Mouse (Mus musculus): ENCODE results near the gene Bphl.

DNA sequence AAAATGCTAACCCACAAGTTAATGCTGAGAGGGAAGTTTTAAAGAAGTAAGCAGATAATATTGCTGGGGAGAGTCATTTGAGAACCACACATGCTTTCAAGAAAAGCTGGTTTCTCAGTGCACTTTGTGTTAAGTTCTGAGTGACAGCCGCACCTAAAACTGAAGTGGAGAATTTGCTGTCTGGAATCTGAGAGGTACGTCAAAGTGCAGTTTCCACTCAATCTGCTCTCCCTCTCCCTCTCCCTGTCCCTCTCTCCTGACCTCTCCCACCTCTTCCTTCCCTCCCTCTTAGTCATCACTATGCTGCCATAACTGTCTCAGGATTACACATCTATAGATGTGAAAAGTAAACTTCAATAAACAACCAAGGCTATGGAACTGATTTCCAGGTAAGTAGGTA is 15.4 kb upstream of the Bphl start:
- no peak for TF ChIP-seq POLR2A (IDR thresholded peaks at IDR 0.05; ENCODE audit: borderline replicate concordance, low read depth, low read length)
- TF ChIP-seq CTCF (IDR thresholded peaks at IDR 0.05; ENCODE audit: low read depth, low read length): no peak
